Comparison of ENCODE assay signal across 9 mouse cellular contexts in genomic region chr5:40952901-40953595, GRCm38 (mm10).
DNase-seq lines count a peak whose midpoint lies in the region; ATAC-seq lines count a peak whose summit lies in the region.
"Had no signal": no experiment of that assay in that cellular context is flagged by ENCODE, and none has a peak within 500 bp of the region (broad histone marks: within the 10 kb centered on the region; RNA-seq: fewer than 3 reads in every experiment).

No protein-coding gene starts in this region.

- no peaks in the 10 kb centered on the region for H3K9me3 ChIP-seq in kidney, embryonic 16.5 days (ENCODE audit: low read length)
- no peaks in the 10 kb centered on the region for H3K9me3 ChIP-seq in limb, embryonic 13.5 days
- no peaks in the 10 kb centered on the region for H3K9me3 ChIP-seq in neural tube, embryonic 12.5 days
- H3K9me3 ChIP-seq: embryonic facial prominence, embryonic 12.5 days had no signal

- no peak overlapping the region for H3K9ac ChIP-seq in kidney, embryonic 16.5 days (replicated peaks; ENCODE audit: low read length)
- no peak overlapping the region for H3K9ac ChIP-seq in limb, embryonic 13.5 days
- H3K9ac ChIP-seq in neural tube, embryonic 12.5 days, result no peak overlapping the region
- H3K9ac ChIP-seq: embryonic facial prominence, embryonic 12.5 days had no signal

- H3K27ac ChIP-seq in kidney, embryonic 16.5 days (ENCODE audit: low read length), result no peak overlapping the region
- no peak overlapping the region for H3K27ac ChIP-seq in limb, embryonic 13.5 days
- H3K27ac ChIP-seq in neural tube, embryonic 12.5 days, result no peak overlapping the region
- H3K27ac ChIP-seq: embryonic facial prominence, embryonic 12.5 days had no signal

- ATAC-seq in kidney, embryonic 16.5 days (ENCODE audit: low FRiP score, low TSS enrichment), result peak; percentile 94
- ATAC-seq in limb, embryonic 13.5 days (ENCODE audit: low FRiP score, low read depth), result peak; percentile 85
- peak; percentile 92 for ATAC-seq in neural tube, embryonic 12.5 days (ENCODE audit: low FRiP score, low read depth)

- no peak overlapping the region for H3K4me3 ChIP-seq in kidney, embryonic 16.5 days (ENCODE audit: low read length)
- H3K4me3 ChIP-seq in limb, embryonic 13.5 days, result no peak overlapping the region
- no peak overlapping the region for H3K4me3 ChIP-seq in neural tube, embryonic 12.5 days
- H3K4me3 ChIP-seq: embryonic facial prominence, embryonic 12.5 days had no signal

- no peak overlapping the region for H3K4me2 ChIP-seq in kidney, embryonic 16.5 days (replicated peaks; ENCODE audit: low read depth, low read length)
- H3K4me2 ChIP-seq in limb, embryonic 13.5 days (replicated peaks), result no peak overlapping the region
- no peak overlapping the region for H3K4me2 ChIP-seq in neural tube, embryonic 12.5 days (replicated peaks)
- H3K4me2 ChIP-seq: embryonic facial prominence, embryonic 12.5 days had no signal

- H3K4me1 ChIP-seq in kidney, embryonic 16.5 days (ENCODE audit: insufficient read depth, low read length), result no peaks in the 10 kb centered on the region
- no peaks in the 10 kb centered on the region for H3K4me1 ChIP-seq in limb, embryonic 13.5 days
- H3K4me1 ChIP-seq in neural tube, embryonic 12.5 days, result no peaks in the 10 kb centered on the region
- H3K4me1 ChIP-seq: embryonic facial prominence, embryonic 12.5 days had no signal

- WGBS in kidney, embryonic 16.5 days, result 3% methylated on average over 4 of the region's 4 CpGs
- WGBS in limb, embryonic 13.5 days, result 7% methylated on average over 4 of the region's 4 CpGs
- 3% methylated on average over 4 of the region's 4 CpGs for WGBS in neural tube, embryonic 12.5 days

- H3K36me3 ChIP-seq in kidney, embryonic 16.5 days (ENCODE audit: insufficient read depth, low read length), result no peaks in the 10 kb centered on the region
- H3K36me3 ChIP-seq in limb, embryonic 13.5 days, result no peaks in the 10 kb centered on the region
- H3K36me3 ChIP-seq in neural tube, embryonic 12.5 days, result no peaks in the 10 kb centered on the region
- H3K36me3 ChIP-seq: embryonic facial prominence, embryonic 12.5 days had no signal

- H3K27me3 ChIP-seq in kidney, embryonic 16.5 days (ENCODE audit: insufficient read depth, low read length), result no peaks in the 10 kb centered on the region
- H3K27me3 ChIP-seq in limb, embryonic 13.5 days, result no peaks in the 10 kb centered on the region
- H3K27me3 ChIP-seq in neural tube, embryonic 12.5 days (replicated peaks), result no peaks in the 10 kb centered on the region
- H3K27me3 ChIP-seq: embryonic facial prominence, embryonic 12.5 days had no signal

- DNase-seq in urinary bladder, postnatal 14 days (ENCODE audit: low spot score), result peak; percentile 61
- DNase-seq in urinary bladder, adult 2 months (ENCODE audit: low spot score), result no peak
- peak; percentile 23 to 57 for DNase-seq in cerebellum, postnatal 4 days (ENCODE audit: low spot score in 2 of 2)
- peak; percentile 9 for DNase-seq in heart, adult 8-10 months (ENCODE audit: low spot score)
- DNase-seq in yolk sac, embryonic 10.5 days (ENCODE audit: low spot score), result peak; percentile 5
